Mouse (Mus musculus) heart, embryonic 16.5 days (tissue): ENCODE data around the gene Adgrl2. TPM values are rescaled to one million over a fixed set of nuclear protein-coding genes. Genes with fewer than 3 reads are reported as not detected.

Source experiments
- ATAC-seq: fragments of 200-750 bp; cut with Nextera tagmentation; replicated peaks from 2 replicates; pipeline ENCODE4 v1.8.0; 2017; ENCODE audit warnings: moderate number of reproducible peaks; ENCODE audit not compliant: insufficient read depth, low FRiP score; ENCODE audit errors: extremely low read depth
- H3K27ac ChIP-seq: fragments of 300-500 bp; sonication (generic); 2 replicates; pipeline ENCODE4 v1.5.1; 2014; ENCODE audit warnings: mild to moderate bottlenecking, low read length, control low read depth, moderate library complexity
- H3K27me3 ChIP-seq: fragments of 300-500 bp; sonication (generic); 2 replicates; pipeline ENCODE4 v1.6.1; 2014; ENCODE audit warnings: low read length, mixed read lengths; ENCODE audit not compliant: control insufficient read depth, insufficient read depth
- H3K36me3 ChIP-seq: fragments of 300-500 bp; sonication (generic); 2 replicates; pipeline ENCODE4 v1.6.1; 2014; ENCODE audit not compliant: control insufficient read depth, insufficient read depth
- H3K4me1 ChIP-seq: fragments of 300-500 bp; sonication (generic); 2 replicates; pipeline ENCODE4 v1.6.1; 2014; ENCODE audit warnings: low read length, mixed read lengths; ENCODE audit not compliant: control insufficient read depth, insufficient read depth
- H3K4me2 ChIP-seq: fragments of 300-500 bp; sonication (generic); 2 replicates; pipeline ENCODE4 v1.6.1; 2014; ENCODE audit warnings: low read depth, mild to moderate bottlenecking, control low read depth, low read length
- H3K4me3 ChIP-seq: fragments of 300-500 bp; sonication (generic); 2 replicates; pipeline ENCODE4 v1.5.1; 2014; ENCODE audit warnings: mild to moderate bottlenecking, control low read depth, low read length
- H3K9ac ChIP-seq: fragments of 300-500 bp; sonication (generic); 2 replicates; pipeline ENCODE4 v1.6.1; 2014; ENCODE audit warnings: low read length, control low read depth
- H3K9me3 ChIP-seq: fragments of 300-500 bp; sonication (generic); replicated peaks from 2 replicates; pipeline ENCODE4 v1.6.1; 2016; ENCODE audit warnings: low read length; ENCODE audit not compliant: control insufficient read depth
- WGBS: fragments of 180-500 bp; shearing (Covaris S2); extraction: QIAGEN DNeasy Blood & Tissue Kit; methylation state at CpG from one replicate; pipeline ENCODE4 v1.1.7; 2014; 5-methylcytosine and 5-hydroxymethylcytosine counted together
- polyA plus RNA-seq: library from polyadenylated mRNA; unstranded; fragments of >200 nt; fragmentation: Nextera tagmentation; extraction: Ambion mirVana; gene quantifications from 2 replicates; pipeline ENCODE4 v1.2.1, GENCODE M21; 2015

The Adgrl2 gene
- polyA plus RNA-seq = 32.7 and 34.6 TPM in 2 replicates

GRCm38 (mm10) chr3:148990531-148991003 lies at the start of gene Adgrl2:
Gene Adgrl2 (minus strand): TSS chr3:148990555.
- Histone ChIP-seq H3K4me3 (peak within 1 kb of the TSS; percentile 96), H3K36me3 (no peaks in the 10 kb centered on the region), H3K27me3 (no peaks in the 10 kb centered on the region), H3K4me2 (peak within 1 kb of the TSS; percentile 88), H3K9me3 (no peaks in the 10 kb centered on the region), H3K9ac (peak within 1 kb of the TSS; percentile 97), H3K4me1 (peaks cover 8% of the 10 kb centered on the region), H3K27ac (peak within 1 kb of the TSS; percentile 100)
- under 1% methylated on average over 25 of the region's 25 CpGs for WGBS
- ATAC-seq = peak; percentile 11; the same call in 1 of the 2 replicates

- H3K4me2 ChIP-seq = no peak overlapping the region
- H3K36me3 ChIP-seq = no peaks in the 10 kb centered on the region
- H3K4me1 ChIP-seq = peaks cover 11% of the 10 kb centered on the region
- no peak overlapping the region for H3K4me3 ChIP-seq
- 12% methylated on average over 4 of the region's 4 CpGs for WGBS
- H3K27ac ChIP-seq = peak overlapping the region; percentile 92
- ATAC-seq = peak; percentile 74
- H3K9me3 ChIP-seq = no peaks in the 10 kb centered on the region
- H3K27me3 ChIP-seq = no peaks in the 10 kb centered on the region
- H3K9ac ChIP-seq = 0 out of 2 replicates have a peak overlapping the region, but pooled peaks have one; percentile 5
Measured at GRCm38 (mm10) chr3:149038771-149039170, 48.4 kb upstream of the Adgrl2 start.

DNA sequence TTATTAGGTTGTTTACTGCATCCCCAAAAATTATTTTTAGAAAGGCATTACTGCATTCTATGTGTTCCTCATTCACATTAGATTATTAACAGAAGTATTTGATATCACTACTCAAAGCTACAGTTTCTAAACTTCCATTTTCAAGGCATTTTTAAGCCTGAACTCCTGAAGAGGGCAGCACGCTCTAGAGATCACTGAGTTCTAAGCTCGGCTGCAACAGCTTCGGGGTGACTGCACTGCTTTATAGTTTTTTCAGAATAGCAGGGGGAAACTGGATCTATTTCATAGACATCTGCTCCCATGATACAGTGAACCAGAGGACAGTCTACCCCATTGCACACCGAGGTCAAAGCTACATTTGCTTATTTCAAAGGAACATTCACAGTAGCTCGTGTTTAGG lies 29.6 kb upstream of the Adgrl2 start:
- no peak overlapping the region for H3K27ac ChIP-seq
- no peak overlapping the region for H3K4me2 ChIP-seq
- H3K36me3 ChIP-seq = no peaks in the 10 kb centered on the region
- no peak overlapping the region for H3K4me3 ChIP-seq
- no peak for ATAC-seq
- WGBS = 63% methylated on average over 5 of the region's 5 CpGs
- no peaks in the 10 kb centered on the region for H3K9me3 ChIP-seq
- H3K9ac ChIP-seq = no peak overlapping the region
- peaks cover 4% of the 10 kb centered on the region; the same call in 1 of the 2 replicates for H3K4me1 ChIP-seq
- H3K27me3 ChIP-seq = no peaks in the 10 kb centered on the region

GRCm38 (mm10) chr3:149009311-149009710 lies 19.0 kb upstream of the Adgrl2 start:
- Histone ChIP-seq H3K9me3 (no peaks in the 10 kb centered on the region), H3K4me2 (no peak overlapping the region)
- 64% methylated on average over 7 of the region's 7 CpGs for WGBS

DNA sequence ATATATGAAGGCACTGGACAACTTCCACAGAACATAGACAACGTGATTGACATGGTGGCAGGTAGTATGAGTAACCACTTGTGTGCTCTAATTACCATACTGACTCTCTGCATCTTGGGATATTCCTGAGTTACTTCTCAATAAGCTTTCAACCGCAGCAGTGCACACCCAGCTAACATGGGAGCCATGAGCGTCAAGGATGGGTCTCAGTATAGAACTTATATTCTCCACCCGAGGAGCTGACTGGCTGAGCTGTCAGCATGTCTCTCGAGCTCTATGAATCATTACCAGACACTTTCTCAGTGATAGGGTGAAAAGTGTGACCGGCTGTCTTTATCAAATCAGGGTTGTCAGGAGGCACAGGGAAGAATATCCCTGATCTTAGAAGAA lies 18.3 kb upstream of the Adgrl2 start:
- ATAC-seq = no peak
- H3K4me2 ChIP-seq = peak overlapping the region; percentile 42
- H3K9me3 ChIP-seq = no peaks in the 10 kb centered on the region
- no peaks in the 10 kb centered on the region for H3K36me3 ChIP-seq
- H3K27me3 ChIP-seq = no peaks in the 10 kb centered on the region
- H3K27ac ChIP-seq = no peak overlapping the region
- peaks cover 4% of the 10 kb centered on the region; the same call in 1 of the 2 replicates for H3K4me1 ChIP-seq
- peak overlapping the region; percentile 3; the same call in 1 of the 2 replicates for H3K4me3 ChIP-seq
- no peak overlapping the region for H3K9ac ChIP-seq
- 25% methylated on average over 6 of the region's 6 CpGs for WGBS

More at GRCm38 (mm10) chr3:149009311-149009710, 19.0 kb upstream of the Adgrl2 start:
- Histone ChIP-seq H3K9ac (no peak overlapping the region), H3K4me1 (peaks cover 4% of the 10 kb centered on the region; the same call in 1 of the 2 replicates), H3K27ac (no peak overlapping the region), H3K4me3 (no peak overlapping the region), H3K27me3 (no peaks in the 10 kb centered on the region), H3K36me3 (no peaks in the 10 kb centered on the region)
- no peak for ATAC-seq

GRCm38 (mm10) chr3:149007860-149008633 lies 17.7 kb upstream of the Adgrl2 start:
- H3K4me2 ChIP-seq = peak overlapping the region; percentile 42
- H3K9me3 ChIP-seq = no peaks in the 10 kb centered on the region
- ATAC-seq = no peak
- H3K9ac ChIP-seq = no peak overlapping the region
- H3K27ac ChIP-seq = no peak overlapping the region
- no peaks in the 10 kb centered on the region for H3K36me3 ChIP-seq
- H3K4me3 ChIP-seq = peak overlapping the region; percentile 3; the same call in 1 of the 2 replicates
- 40% methylated on average over 20 of the region's 20 CpGs for WGBS
- no peaks in the 10 kb centered on the region for H3K27me3 ChIP-seq
- peaks cover 4% of the 10 kb centered on the region; the same call in 1 of the 2 replicates for H3K4me1 ChIP-seq

GRCm38 (mm10) chr3:149001364-149001763 lies 11.0 kb upstream of the Adgrl2 start:
- WGBS = 50% methylated on average over 8 of the region's 8 CpGs
- Histone ChIP-seq H3K9me3 (no peaks in the 10 kb centered on the region), H3K36me3 (no peaks in the 10 kb centered on the region), H3K4me2 (no peak overlapping the region), H3K27ac (no peak overlapping the region), H3K4me3 (no peak overlapping the region), H3K4me1 (no peaks in the 10 kb centered on the region), H3K9ac (no peak overlapping the region), H3K27me3 (no peaks in the 10 kb centered on the region)
- ATAC-seq = no peak

GRCm38 (mm10) chr3:148998661-148999060 lies 8.3 kb upstream of the Adgrl2 start:
- Histone ChIP-seq H3K27ac (no peak overlapping the region), H3K36me3 (no peaks in the 10 kb centered on the region), H3K9me3 (no peaks in the 10 kb centered on the region), H3K4me2 (no peak overlapping the region), H3K27me3 (no peaks in the 10 kb centered on the region), H3K4me3 (no peak overlapping the region), H3K9ac (no peak overlapping the region), H3K4me1 (no peaks in the 10 kb centered on the region)
- WGBS = 56% methylated on average over 10 of the region's 10 CpGs
- no peak for ATAC-seq

GRCm38 (mm10) chr3:148991056-148991455 lies 701 bp upstream of the Adgrl2 start:
- no peaks in the 10 kb centered on the region for H3K36me3 ChIP-seq
- no peaks in the 10 kb centered on the region for H3K27me3 ChIP-seq
- WGBS = 14% methylated on average over 8 of the region's 8 CpGs
- no peak for ATAC-seq
- H3K4me1 ChIP-seq = peaks cover 6% of the 10 kb centered on the region
- peak overlapping the region; percentile 88 for H3K4me2 ChIP-seq
- peak overlapping the region; percentile 97 for H3K9ac ChIP-seq
- peak overlapping the region; percentile 100; the same call in 1 of the 2 replicates for H3K27ac ChIP-seq
- H3K9me3 ChIP-seq = no peaks in the 10 kb centered on the region
- H3K4me3 ChIP-seq = peak overlapping the region; percentile 96
